Comparison of ENCODE assay signal across 8 mouse cellular contexts in genomic region chr4:103120395-103120794, GRCm38 (mm10). TPM values are rescaled to one million over a fixed set of nuclear protein-coding genes. Genes with fewer than 3 reads are reported as not detected.
DNase-seq lines count a peak whose midpoint lies in the region; ATAC-seq and TF ChIP-seq lines count a peak whose summit lies in the region.

No protein-coding gene starts in this region.

- peak overlapping the region; percentile 98; the same call in 1 of the 2 replicates for H3K9ac ChIP-seq in heart, embryonic 15.5 days
- peak overlapping the region; percentile 99 for H3K9ac ChIP-seq in MEL (ENCODE audit: control insufficient read depth, low read depth, low read length, poor library complexity, severe bottlenecking)
- no peak overlapping the region; the same call in 1 of the 2 replicates for H3K9ac ChIP-seq in hindbrain, embryonic 13.5 days
- H3K9ac ChIP-seq in midbrain, embryonic 13.5 days (replicated peaks), result peak overlapping the region; percentile 80; the same call in 1 of the 2 replicates

- no peaks in the 10 kb centered on the region for H3K9me3 ChIP-seq in heart, embryonic 15.5 days (replicated peaks)
- H3K9me3 ChIP-seq in MEL (replicated peaks; ENCODE audit: insufficient read depth, low read length), result no peaks in the 10 kb centered on the region
- H3K9me3 ChIP-seq in hindbrain, embryonic 13.5 days, result no peaks in the 10 kb centered on the region
- no peaks in the 10 kb centered on the region for H3K9me3 ChIP-seq in midbrain, embryonic 13.5 days

- TF ChIP-seq EP300 in MEL (IDR thresholded peaks at IDR 0.05; ENCODE audit: low read depth in 1 of 2, low read length in 2 of 2), result no peak

- no peak for ATAC-seq in heart, embryonic 15.5 days (replicated peaks; ENCODE audit: insufficient number of reproducible peaks, insufficient read depth, low FRiP score, low read depth)
- ATAC-seq in hindbrain, embryonic 13.5 days (ENCODE audit: low FRiP score), result no peak
- no peak for ATAC-seq in midbrain, embryonic 13.5 days

- H3K4me2 ChIP-seq in heart, embryonic 15.5 days, result peak overlapping the region; percentile 75
- H3K4me2 ChIP-seq in hindbrain, embryonic 13.5 days, result peak overlapping the region; percentile 87
- peak overlapping the region; percentile 90 for H3K4me2 ChIP-seq in midbrain, embryonic 13.5 days (replicated peaks)

- no peak for TF ChIP-seq POLR2A in MEL (IDR thresholded peaks at IDR 0.05; ENCODE audit: control insufficient read depth in 1 of 2, insufficient read depth in 1 of 2, low read depth in 1 of 2, low read length in 2 of 2, poor library complexity in 1 of 2)

- WGBS in heart, embryonic 15.5 days, result 27% methylated on average over 3 of the region's 3 CpGs
- WGBS in hindbrain, embryonic 13.5 days, result 56% methylated on average over 3 of the region's 3 CpGs
- WGBS in midbrain, embryonic 13.5 days, result 40% methylated on average over 3 of the region's 3 CpGs

- H3K36me3 ChIP-seq in heart, embryonic 15.5 days, result peaks cover 5% of the 10 kb centered on the region; the same call in 1 of the 2 replicates
- peaks cover 0 to 34% of the 10 kb centered on the region in 2 experiments; a peak in 2 of 4 replicates for H3K36me3 ChIP-seq in MEL (ENCODE audit: control insufficient read depth in 1 of 2, insufficient read depth in 2 of 2, low read length in 2 of 2)
- H3K36me3 ChIP-seq in hindbrain, embryonic 13.5 days, result peaks cover 5% of the 10 kb centered on the region
- H3K36me3 ChIP-seq in midbrain, embryonic 13.5 days, result peaks cover 4% of the 10 kb centered on the region; the same call in 1 of the 2 replicates

- H3K4me1 ChIP-seq in heart, embryonic 15.5 days (replicated peaks), result peaks cover 27% of the 10 kb centered on the region
- H3K4me1 ChIP-seq in MEL (ENCODE audit: control insufficient read depth in 1 of 2, insufficient read depth in 2 of 2, low read length in 2 of 2), result peaks cover 14 to 15% of the 10 kb centered on the region in 2 experiments
- peaks cover 28% of the 10 kb centered on the region for H3K4me1 ChIP-seq in hindbrain, embryonic 13.5 days (replicated peaks)
- H3K4me1 ChIP-seq in midbrain, embryonic 13.5 days (replicated peaks), result peaks cover 33% of the 10 kb centered on the region

- peak overlapping the region; percentile 97 for H3K4me3 ChIP-seq in heart, embryonic 15.5 days
- peak overlapping the region; percentile 75 to 77 for H3K4me3 ChIP-seq in MEL (ENCODE audit: control insufficient read depth in 1 of 2, insufficient read depth in 1 of 2, low read depth in 2 of 2, low read length in 2 of 2)
- H3K4me3 ChIP-seq in hindbrain, embryonic 13.5 days, result peak overlapping the region; percentile 91
- H3K4me3 ChIP-seq in midbrain, embryonic 13.5 days (replicated peaks), result peak overlapping the region; percentile 88

- intact Hi-C loops in heart, postnatal 14 days (cut with DNase I), result no loop called here

- no peaks in the 10 kb centered on the region for H3K27me3 ChIP-seq in heart, embryonic 15.5 days
- H3K27me3 ChIP-seq in MEL (ENCODE audit: control insufficient read depth in 1 of 2, insufficient read depth in 2 of 2, low read length in 2 of 2), result no peaks in the 10 kb centered on the region
- no peaks in the 10 kb centered on the region for H3K27me3 ChIP-seq in hindbrain, embryonic 13.5 days
- peaks cover 5% of the 10 kb centered on the region; the same call in 1 of the 2 replicates for H3K27me3 ChIP-seq in midbrain, embryonic 13.5 days

- DNase-seq in heart, postnatal 14 days, result no peak
- DNase-seq in MEL (ENCODE audit: low read depth, low spot score) (peak; percentile 55), MN1 (ENCODE audit: low spot score) (no peak)
- no peak for DNase-seq in adrenal gland, adult 8-10 months
- no peak for DNase-seq in embryo, embryonic 10 days (ENCODE audit: low spot score)

- peaks cover 29% of the 10 kb centered on the region for H3K79me2 ChIP-seq in MEL (ENCODE audit: control insufficient read depth, insufficient read depth, low read length, poor library complexity)

- TF ChIP-seq CTCF in MEL (IDR thresholded peaks at IDR 0.05 in 2 of 3, conservative IDR thresholded peaks at IDR 0.05 in 1 of 3; ENCODE audit: control insufficient read depth in 1 of 3, insufficient read depth in 1 of 3, low read depth in 2 of 3, low read length in 3 of 3, poor library complexity in 1 of 3, severe bottlenecking in 1 of 3), result no peak

- peak overlapping the region; percentile 99; the same call in 1 of the 2 replicates for H3K27ac ChIP-seq in heart, embryonic 15.5 days
- H3K27ac ChIP-seq in MEL (ENCODE audit: control insufficient read depth, low read depth, low read length), result peak overlapping the region; percentile 80
- no peak overlapping the region for H3K27ac ChIP-seq in hindbrain, embryonic 13.5 days
- no peak overlapping the region for H3K27ac ChIP-seq in midbrain, embryonic 13.5 days

- TF ChIP-seq RAD21 in MEL (IDR thresholded peaks at IDR 0.05; ENCODE audit: low read depth, low read length), result no peak

TF ChIP-seq in MEL, 35 proteins besides CTCF, POLR2A, EP300 and RAD21:
- peak; percentile 36; the same call in 1 of the 2 replicates for TF ChIP-seq RCOR1 (IDR thresholded peaks at IDR 0.05; ENCODE audit: low read depth, low read length)
- peak; percentile 85 for TF ChIP-seq MEF2A (IDR thresholded peaks at IDR 0.05; ENCODE audit: extremely low read depth, insufficient replicate concordance, low read depth, low read length, poor library complexity, severe bottlenecking)
- TF ChIP-seq TBP (IDR thresholded peaks at IDR 0.05; ENCODE audit: low read depth, low read length), result no peak
- no peak for TF ChIP-seq JUND (IDR thresholded peaks at IDR 0.05; ENCODE audit: low read depth, low read length)
- TF ChIP-seq TAL1 (IDR thresholded peaks at IDR 0.05; ENCODE audit: low read length), result no peak

RNA-seq across cellular contexts. Expression of gene Wdr78, which starts 6.0 kb away (rescaled TPM):
- polyA plus RNA-seq in heart, embryonic 15.5 days (2015; fragmentation: Nextera tagmentation; extraction: Ambion mirVana), result 1.2 and 2.2 TPM in 2 replicates
- 1 to 10 TPM; 1.6 to 3.0 TPM for total RNA-seq in heart, postnatal 14 days (2021)
- 0.77 and 1.1 TPM in 2 replicates for total RNA-seq in MEL (2012; rRNA removed)
- 1 to 10 TPM in 1 of 2 experiments, not detected in 1; 1.2 TPM for polyA plus RNA-seq in MEL (2012; ENCODE audit: insufficient read depth in 1 of 2, insufficient read length in 2 of 2, low read depth in 1 of 2, low replicate concordance in 2 of 2, missing spikeins in 1 of 2)
- 5.6 and 6.1 TPM in 2 replicates for polyA plus RNA-seq in hindbrain, embryonic 13.5 days (2015; fragmentation: Nextera tagmentation; extraction: Ambion mirVana)
- polyA plus RNA-seq in midbrain, embryonic 13.5 days (2015; fragmentation: Nextera tagmentation; extraction: Ambion mirVana), result 4.8 and 4.9 TPM in 2 replicates
- total RNA-seq in adrenal gland, adult 8-10 months (2022), result 1 to 10 TPM; 6.2 to 8.7 (median 7.8) TPM

RNA-seq across cellular contexts. Expression of gene Mier1, which starts 6.2 kb away (rescaled TPM):
- polyA plus RNA-seq in heart, embryonic 15.5 days (2015; fragmentation: Nextera tagmentation; extraction: Ambion mirVana), result 27.9 and 29.2 TPM in 2 replicates
- total RNA-seq in heart, postnatal 14 days (2021), result 10 to 100 TPM; 40.0 to 41.7 TPM
- total RNA-seq in MEL (2012; rRNA removed), result 18.7 and 27.0 TPM in 2 replicates
- 10 to 100 TPM; 22.3 to 41.1 TPM for polyA plus RNA-seq in MEL (2012; ENCODE audit: insufficient read depth in 1 of 2, insufficient read length in 2 of 2, low read depth in 1 of 2, low replicate concordance in 2 of 2, missing spikeins in 1 of 2)
- polyA plus RNA-seq in hindbrain, embryonic 13.5 days (2015; fragmentation: Nextera tagmentation; extraction: Ambion mirVana), result 36.6 and 37.1 TPM in 2 replicates
- 34.6 and 39.3 TPM in 2 replicates for polyA plus RNA-seq in midbrain, embryonic 13.5 days (2015; fragmentation: Nextera tagmentation; extraction: Ambion mirVana)
- total RNA-seq in adrenal gland, adult 8-10 months (2022), result 10 to 100 TPM; 63.1 to 86.2 (median 68.2) TPM

Comparison
In these comparisons a context has a peak if more than half of its experiments do, and no peak if none do; other contexts are left out.
1. H3K27ac ChIP-seq: peak in heart, embryonic 15.5 days (single experiment) and MEL (single experiment); none in hindbrain, embryonic 13.5 days (single experiment) and midbrain, embryonic 13.5 days (single experiment).
2. Peak in every context shown above with its lines, with median percentiles within 50 percentile points of each other: H3K4me2 ChIP-seq and H3K4me3 ChIP-seq.